Mouse (Mus musculus) neutrophil, adult 5-6 weeks (primary cell): ENCODE measurements at regions not wholly inside any gene's neighbourhood (a gene's known extent, or its start where the extent isn't known, plus 50 kb on each side); places are given as distances from the start of the nearest gene placed in this dataset.

Source experiments
- ATAC-seq: fragments of 151-379, 151-347 bp; 2 replicates; pipeline ENCODE4 v1.8.0; 2017; ENCODE audit warnings: mild to moderate bottlenecking, moderate TSS enrichment; ENCODE audit not compliant: insufficient number of reproducible peaks, poor library complexity, low FRiP score, severe bottlenecking; ENCODE audit errors: extremely low read depth

- no peak for ATAC-seq
Measured at GRCm38 (mm10) chr12:13164791-13165190, 84.2 kb downstream of the Ddx1 start.

- no peak for ATAC-seq
Measured at GRCm38 (mm10) chr12:13161051-13161450, 88.0 kb downstream of the Ddx1 start.

- no peak for ATAC-seq
Measured at GRCm38 (mm10) chr12:13159346-13160055, 89.5 kb downstream of the Ddx1 start.

GRCm38 (mm10) chr12:13157666-13158381, 91.2 kb downstream of the Ddx1 start:
- no peak for ATAC-seq

GRCm38 (mm10) chr12:13157089-13157488, 91.9 kb downstream of the Ddx1 start:
- no peak for ATAC-seq

GRCm38 (mm10) chr12:13150751-13151150, 98.3 kb downstream of the Ddx1 start:
- ATAC-seq: no peak

GRCm38 (mm10) chr12:13147251-13147650, 101.8 kb downstream of the Ddx1 start:
- ATAC-seq: no peak

GRCm38 (mm10) chr12:13145186-13146115, 103.6 kb downstream of the Ddx1 start:
- no peak for ATAC-seq

GRCm38 (mm10) chr12:13144739-13145138, 104.3 kb downstream of the Ddx1 start:
- no peak for ATAC-seq

GRCm38 (mm10) chr12:13140636-13141035, 108.4 kb downstream of the Ddx1 start:
- no peak for ATAC-seq

GRCm38 (mm10) chr12:13139189-13139588, 109.8 kb downstream of the Ddx1 start:
- no peak for ATAC-seq

GRCm38 (mm10) chr12:13134168-13134567, 114.8 kb downstream of the Ddx1 start:
- no peak for ATAC-seq

GRCm38 (mm10) chr12:13129677-13130082, 119.3 kb downstream of the Ddx1 start:
- ATAC-seq: no peak

- ATAC-seq: no peak
Measured at GRCm38 (mm10) chr12:13127407-13127806, 121.6 kb downstream of the Ddx1 start.

- ATAC-seq: no peak
Measured at GRCm38 (mm10) chr12:13125054-13125453, 124.0 kb downstream of the Ddx1 start.

GRCm38 (mm10) chr12:13122282-13122681, 126.7 kb downstream of the Ddx1 start:
- ATAC-seq: no peak

- no peak for ATAC-seq
Measured at GRCm38 (mm10) chr12:13120581-13120980, 128.4 kb downstream of the Ddx1 start.

- ATAC-seq: no peak
Measured at GRCm38 (mm10) chr12:13119653-13120052, 129.4 kb downstream of the Ddx1 start.

- no peak for ATAC-seq
Measured at GRCm38 (mm10) chr12:13118026-13118425, 131.0 kb downstream of the Ddx1 start.
